19 mouse cellular contexts compared by ENCODE assay signal in the genomic region with DNA sequence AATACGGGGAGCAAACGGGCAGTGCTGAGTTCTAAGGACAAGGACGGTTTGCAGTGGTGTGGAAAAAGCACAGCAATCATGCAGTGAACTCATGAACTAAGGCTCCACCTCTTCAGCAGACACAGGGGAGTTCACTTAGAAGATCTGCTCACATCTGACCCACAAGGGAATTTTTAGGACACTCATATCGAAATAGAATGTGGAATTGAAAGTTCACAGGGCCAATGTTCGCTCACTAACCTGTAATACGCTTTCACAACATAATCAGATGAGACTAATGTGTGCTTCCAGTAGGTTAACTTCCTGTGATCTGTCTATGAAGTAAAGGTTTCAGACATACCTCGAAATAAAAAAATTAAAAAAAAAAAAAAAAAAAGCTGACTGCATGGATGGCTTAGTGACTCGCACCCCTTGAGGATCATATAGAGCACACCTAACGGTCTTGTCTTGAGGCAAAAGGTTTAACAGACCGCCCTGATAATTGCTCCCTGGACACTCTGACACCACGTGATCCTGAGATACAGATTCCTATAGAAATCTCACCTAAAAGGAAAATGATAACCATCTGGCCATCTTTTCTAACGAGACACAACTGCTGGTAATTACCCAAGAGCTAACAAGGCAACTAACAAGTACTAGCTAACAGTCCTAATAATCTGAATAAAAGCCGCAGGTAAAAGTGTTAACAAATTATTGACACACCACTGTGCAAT.
A peak's percentile ranks its signal among the peaks of the same experiment; 100 is the strongest.
DNase-seq lines count a peak whose midpoint lies in the region; ATAC-seq and TF ChIP-seq lines count a peak whose summit lies in the region.
"Had no signal": no experiment of that assay in that cellular context is flagged by ENCODE, and none has a peak within 500 bp of the region (broad histone marks: within the 10 kb centered on the region; RNA-seq: fewer than 3 reads in every experiment).

No protein-coding gene starts in this region.

- in situ Hi-C loops in CH12.LX (cut with MboI; ENCODE audit: low pct_ligation_motif_present, low pct_unique_long_range_greater_than_20kb, low sequenced_read_pairs) = no loop called here

- no peak for TF ChIP-seq POLR2A in CH12.LX (IDR thresholded peaks at IDR 0.05; ENCODE audit: low read depth, low read length)

- no peak overlapping the region for H3K4me3 ChIP-seq in CH12.LX (replicated peaks in 1 of 3; ENCODE audit: low read depth in 2 of 3, low read length in 2 of 3, poor library complexity in 1 of 3)
- no peak overlapping the region for H3K4me3 ChIP-seq in forebrain, embryonic 12.5 days (replicated peaks)
- H3K4me3 ChIP-seq: embryonic facial prominence, embryonic 10.5 days; heart, embryonic 10.5 days; hindbrain, embryonic 13.5 days had no signal

- TF ChIP-seq CTCF in CH12.LX (conservative IDR thresholded peaks at IDR 0.05 in 1 of 2, IDR thresholded peaks at IDR 0.05 in 1 of 2; ENCODE audit: low read depth in 2 of 2, low read length in 2 of 2) = no peak

- peak; percentile 21 for DNase-seq in CD4-positive helper T cell, adult 2 months (ENCODE audit: low read depth, low spot score)
- peak; percentile 91 for DNase-seq in CH12.LX (ENCODE audit: extremely low read depth)
- DNase-seq in splenic B cell, adult 2 months (ENCODE audit: low read depth, low spot score) = peak; percentile 77
- no peak for DNase-seq in lung, postnatal 36 days
- no peak for DNase-seq in heart, postnatal 36 days
- DNase-seq: adrenal gland, postnatal 10 days; cerebellum, adult 18-20 months; cerebellum, adult 9-11 months; gastrocnemius, postnatal 10 days; heart, adult 18-20 months; heart, postnatal 10 days had no signal

- dilution Hi-C loops in CH12.LX (cut with MboI; ENCODE audit: extremely low pct_ligation_motif_present, extremely low pct_unique_long_range_greater_than_20kb, low sequenced_read_pairs) = no loop called here

- peaks cover 7 to 24% of the 10 kb centered on the region in 2 experiments for H3K4me1 ChIP-seq in CH12.LX (ENCODE audit: control insufficient read depth in 1 of 2, insufficient read depth in 2 of 2)
- peaks cover 32% of the 10 kb centered on the region for H3K4me1 ChIP-seq in forebrain, embryonic 12.5 days

- no peaks in the 10 kb centered on the region for H3K27me3 ChIP-seq in CH12.LX (replicated peaks)
- H3K27me3 ChIP-seq in splenic B cell, adult 2 months (ENCODE audit: control insufficient read depth, insufficient read depth, low read length, poor library complexity, severe bottlenecking) = no peaks in the 10 kb centered on the region
- H3K27me3 ChIP-seq in forebrain, embryonic 12.5 days = no peaks in the 10 kb centered on the region
- H3K27me3 ChIP-seq: hindbrain, embryonic 13.5 days had no signal

- H3K9me3 ChIP-seq in CH12.LX (replicated peaks; ENCODE audit: low read length) = peaks cover 11% of the 10 kb centered on the region
- no peaks in the 10 kb centered on the region for H3K9me3 ChIP-seq in forebrain, embryonic 12.5 days
- H3K9me3 ChIP-seq: embryonic facial prominence, embryonic 10.5 days; heart, embryonic 10.5 days; hindbrain, embryonic 13.5 days had no signal

- ATAC-seq in inflammation-experienced regulatory T-cells, adult 6 months = peak; percentile 86
- ATAC-seq in forebrain, embryonic 12.5 days (ENCODE audit: low FRiP score) = no peak
- ATAC-seq: forebrain, embryonic 14.5 days; hindbrain, postnatal 0 days; intestine, embryonic 16.5 days had no signal

- H3K9ac ChIP-seq in CH12.LX (ENCODE audit: insufficient read depth, low read depth) = 0 out of 2 replicates have a peak overlapping the region, but pooled peaks have one; percentile 33
- no peak overlapping the region for H3K9ac ChIP-seq in forebrain, embryonic 12.5 days
- H3K9ac ChIP-seq: hindbrain, embryonic 13.5 days had no signal

- 75% methylated on average over 13 of the region's 13 CpGs for WGBS in forebrain, embryonic 12.5 days

- H3K79me2 ChIP-seq in CH12.LX (replicated peaks; ENCODE audit: control insufficient read depth, extremely low read depth, insufficient read depth, poor library complexity, severe bottlenecking) = peaks cover 3% of the 10 kb centered on the region; the same call in 1 of the 2 replicates

- TF ChIP-seq EP300 in CH12.LX (IDR thresholded peaks at IDR 0.05; ENCODE audit: low read length) = peak; percentile 99

- no peak overlapping the region for H3K27ac ChIP-seq in CH12.LX (ENCODE audit: insufficient read depth, low read depth)
- no peak overlapping the region for H3K27ac ChIP-seq in forebrain, embryonic 12.5 days
- H3K27ac ChIP-seq: embryonic facial prominence, embryonic 10.5 days; heart, embryonic 10.5 days; hindbrain, embryonic 13.5 days; hindbrain, postnatal 0 days had no signal

- intact Hi-C loops in heart, postnatal 36 days (cut with DNase I) = no loop called here

- no peak; the same call in none of the 2 replicates for TF ChIP-seq RAD21 in CH12.LX (IDR thresholded peaks at IDR 0.05; ENCODE audit: low read depth, low read length)

- H3K4me2 ChIP-seq in CH12.LX (ENCODE audit: insufficient read depth, low read depth, poor library complexity, severe bottlenecking) = peak overlapping the region; percentile 93
- no peak overlapping the region for H3K4me2 ChIP-seq in forebrain, embryonic 12.5 days
- H3K4me2 ChIP-seq: hindbrain, embryonic 13.5 days had no signal

- no peaks in the 10 kb centered on the region for H3K36me3 ChIP-seq in CH12.LX (replicated peaks in 1 of 2; ENCODE audit: control insufficient read depth in 1 of 2, insufficient read depth in 1 of 2, low read length in 1 of 2)
- H3K36me3 ChIP-seq in splenic B cell, adult 2 months (ENCODE audit: control insufficient read depth, insufficient read depth, low read length, poor library complexity, severe bottlenecking) = no peaks in the 10 kb centered on the region
- H3K36me3 ChIP-seq in forebrain, embryonic 12.5 days (replicated peaks) = no peaks in the 10 kb centered on the region
- H3K36me3 ChIP-seq: embryonic facial prominence, embryonic 10.5 days; heart, embryonic 10.5 days; hindbrain, embryonic 13.5 days had no signal

TF ChIP-seq in CH12.LX, 34 proteins besides CTCF, POLR2A, EP300 and RAD21:
- peak; percentile 86 for TF ChIP-seq BHLHE40 (IDR thresholded peaks at IDR 0.05; ENCODE audit: low read depth, low read length)
- TF ChIP-seq ZNF384 (IDR thresholded peaks at IDR 0.05; ENCODE audit: low read depth, low read length) = peak; percentile 78
- 0 out of 2 replicates have a peak, but pooled peaks have one; percentile 28 for TF ChIP-seq MAZ (IDR thresholded peaks at IDR 0.05; ENCODE audit: low read depth, low read length)
- peak; percentile 78; the same call in 1 of the 2 replicates for TF ChIP-seq CHD1 (IDR thresholded peaks at IDR 0.05; ENCODE audit: low read depth, low read length)
- peak; percentile 95 for TF ChIP-seq JUN (IDR thresholded peaks at IDR 0.05; ENCODE audit: insufficient read depth, low read depth, low read length)
- TF ChIP-seq RCOR1 (conservative IDR thresholded peaks at IDR 0.05; ENCODE audit: low read depth, low read length) = peak; percentile 95
- TF ChIP-seq TCF12 (IDR thresholded peaks at IDR 0.05; ENCODE audit: low read depth, low read length) = peak; percentile 92
- TF ChIP-seq UBTF (IDR thresholded peaks at IDR 0.05; ENCODE audit: low read depth, low read length) = no peak
- peak; percentile 100 for TF ChIP-seq IRF4 (IDR thresholded peaks at IDR 0.05; ENCODE audit: low read depth, low read length)
- TF ChIP-seq USF2 (conservative IDR thresholded peaks at IDR 0.05; ENCODE audit: low read depth, low read length) = peak; percentile 70
- TF ChIP-seq SIN3A (IDR thresholded peaks at IDR 0.05; ENCODE audit: low read length) = peak; percentile 82
- no peak for TF ChIP-seq ZKSCAN1 (IDR thresholded peaks at IDR 0.05; ENCODE audit: borderline replicate concordance, low read depth, low read length)
- TF ChIP-seq ELF1 (IDR thresholded peaks at IDR 0.05; ENCODE audit: low read depth, low read length) = no peak
- TF ChIP-seq CHD2 (IDR thresholded peaks at IDR 0.05; ENCODE audit: low read length) = peak; percentile 81
- TF ChIP-seq E2F4 (IDR thresholded peaks at IDR 0.05; ENCODE audit: insufficient replicate concordance, low read depth, low read length) = no peak
- peak; percentile 87 for TF ChIP-seq MEF2A (IDR thresholded peaks at IDR 0.05; ENCODE audit: borderline replicate concordance, low read depth, low read length)
- no peak for TF ChIP-seq NELFE (IDR thresholded peaks at IDR 0.05; ENCODE audit: low read depth, low read length)
- peak; percentile 97 for TF ChIP-seq ETS1 (conservative IDR thresholded peaks at IDR 0.05; ENCODE audit: low read depth, low read length)
- no peak for TF ChIP-seq ZC3H11A (IDR thresholded peaks at IDR 0.05; ENCODE audit: low read depth, low read length)
- TF ChIP-seq SMC3 (IDR thresholded peaks at IDR 0.05; ENCODE audit: low read depth, low read length) = no peak
- TF ChIP-seq MAFK (IDR thresholded peaks at IDR 0.05; ENCODE audit: insufficient replicate concordance, low read length) = peak; percentile 77; the same call in 1 of the 2 replicates
- TF ChIP-seq TBP (conservative IDR thresholded peaks at IDR 0.05; ENCODE audit: low read depth, low read length) = no peak
- TF ChIP-seq NRF1 (IDR thresholded peaks at IDR 0.05; ENCODE audit: low read depth, low read length) = no peak
- TF ChIP-seq MYC (IDR thresholded peaks at IDR 0.05; ENCODE audit: low read depth, low read length) = no peak
- no peak for TF ChIP-seq ZMIZ1 (IDR thresholded peaks at IDR 0.05; ENCODE audit: low read depth, low read length)
- no peak for TF ChIP-seq GABPA (IDR thresholded peaks at IDR 0.05; ENCODE audit: insufficient replicate concordance, low read depth, low read length)
- no peak for TF ChIP-seq PAX5 (IDR thresholded peaks at IDR 0.05; ENCODE audit: low read length)
- 0 out of 2 replicates have a peak, but pooled peaks have one; percentile 28 for TF ChIP-seq KAT2A (IDR thresholded peaks at IDR 0.05; ENCODE audit: insufficient replicate concordance, low read length)
- TF ChIP-seq HCFC1 (IDR thresholded peaks at IDR 0.05; ENCODE audit: low read depth, low read length) = no peak; the same call in 1 of the 2 replicates
- peak; percentile 62 for TF ChIP-seq USF1 (IDR thresholded peaks at IDR 0.05; ENCODE audit: low read depth, low read length)
- peak; percentile 98 for TF ChIP-seq JUND (conservative IDR thresholded peaks at IDR 0.05; ENCODE audit: low read depth, low read length)
- TF ChIP-seq MXI1 (IDR thresholded peaks at IDR 0.05; ENCODE audit: low read depth, low read length) = peak; percentile 73; the same call in 1 of the 2 replicates
- TF ChIP-seq MAX (IDR thresholded peaks at IDR 0.05; ENCODE audit: low read length) = peak; percentile 74; the same call in 1 of the 2 replicates
- no peak for TF ChIP-seq POLR2AphosphoS2 (IDR thresholded peaks at IDR 0.05; ENCODE audit: low read depth, low read length)

Comparison
In these comparisons a context has a peak if more than half of its experiments do, and no peak if none do; other contexts are left out.
1. DNase-seq: peak in CD4-positive helper T cell, adult 2 months (single experiment), CH12.LX (single experiment) and splenic B cell, adult 2 months (single experiment); none in lung, postnatal 36 days (single experiment) and heart, postnatal 36 days (0 of 2).